Mouse (Mus musculus): ENCODE data around the gene Lfng. TPM values are rescaled to one million over a fixed set of nuclear protein-coding genes. Genes with fewer than 3 reads are reported as not detected.
A peak's percentile ranks its signal among the peaks of the same experiment; 100 is the strongest.

Gene Lfng
- polyA plus RNA-seq, 1 experiment: 4.1 TPM

DNA sequence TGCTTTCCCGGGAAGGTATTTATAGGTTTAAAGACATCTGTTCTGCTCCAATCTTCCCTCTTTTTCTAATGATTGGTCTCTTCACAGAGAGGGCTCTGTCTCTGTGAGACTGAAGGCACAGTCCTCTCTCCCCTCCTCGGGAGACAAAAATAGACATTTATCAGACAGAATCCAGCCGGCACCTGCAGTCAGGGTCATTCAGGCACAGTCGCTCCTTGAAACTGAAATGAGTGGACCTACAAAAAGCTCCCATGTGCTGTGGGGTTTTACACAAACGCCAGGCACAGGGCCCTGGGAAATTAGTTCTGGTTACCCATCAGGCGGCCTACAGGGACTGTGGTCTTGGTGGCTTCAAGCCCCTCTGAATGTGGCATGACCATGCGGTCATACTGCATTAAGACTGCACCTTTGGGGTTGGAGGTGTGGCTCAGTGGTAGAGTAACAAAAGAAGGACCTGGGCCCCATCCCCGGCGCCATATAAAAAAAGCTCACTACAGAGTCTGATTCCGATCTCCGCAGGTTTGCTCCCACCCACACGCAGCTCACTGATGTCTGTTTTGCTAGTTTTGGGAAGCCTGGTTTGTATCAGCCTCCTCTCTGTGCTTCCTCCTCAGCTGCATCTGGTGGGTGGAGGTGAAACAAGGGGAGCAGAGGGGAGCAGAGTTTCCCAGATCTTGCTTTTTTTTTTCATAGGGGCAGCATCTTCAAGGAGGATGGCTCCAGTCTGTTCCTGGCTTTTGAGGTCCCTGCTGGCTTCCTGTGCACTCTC, 54.9 kb downstream of the Lfng start:
- H3K9ac ChIP-seq (ENCODE audit: low read depth, poor library complexity, severe bottlenecking): no peak overlapping the region
- no peaks in the 10 kb centered on the region for H3K4me1 ChIP-seq (ENCODE audit: control insufficient read depth, insufficient read depth, low read length)
- H3K36me3 ChIP-seq (ENCODE audit: control insufficient read depth, insufficient read depth, low read length, poor library complexity, severe bottlenecking): no peaks in the 10 kb centered on the region
- H3K4me3 ChIP-seq (ENCODE audit: low read depth, low read length): 0 out of 2 replicates have a peak overlapping the region, but pooled peaks have one; percentile 0
- H3K9me3 ChIP-seq (replicated peaks; ENCODE audit: control insufficient read depth, insufficient read depth, low read length, poor library complexity, severe bottlenecking): no peaks in the 10 kb centered on the region
- H3K27ac ChIP-seq (ENCODE audit: insufficient read depth, low read length): no peak overlapping the region
- TF ChIP-seq CTCF (IDR thresholded peaks at IDR 0.05; ENCODE audit: low read depth, low read length): no peak
- no peak for TF ChIP-seq EP300 (IDR thresholded peaks at IDR 0.05; ENCODE audit: insufficient read depth, low read depth, low read length)
- no peak for TF ChIP-seq POLR2A (IDR thresholded peaks at IDR 0.05; ENCODE audit: insufficient read depth, low read length)
- no peaks in the 10 kb centered on the region for H3K27me3 ChIP-seq (ENCODE audit: control insufficient read depth, insufficient read depth, low read length, poor library complexity, severe bottlenecking)

DNA sequence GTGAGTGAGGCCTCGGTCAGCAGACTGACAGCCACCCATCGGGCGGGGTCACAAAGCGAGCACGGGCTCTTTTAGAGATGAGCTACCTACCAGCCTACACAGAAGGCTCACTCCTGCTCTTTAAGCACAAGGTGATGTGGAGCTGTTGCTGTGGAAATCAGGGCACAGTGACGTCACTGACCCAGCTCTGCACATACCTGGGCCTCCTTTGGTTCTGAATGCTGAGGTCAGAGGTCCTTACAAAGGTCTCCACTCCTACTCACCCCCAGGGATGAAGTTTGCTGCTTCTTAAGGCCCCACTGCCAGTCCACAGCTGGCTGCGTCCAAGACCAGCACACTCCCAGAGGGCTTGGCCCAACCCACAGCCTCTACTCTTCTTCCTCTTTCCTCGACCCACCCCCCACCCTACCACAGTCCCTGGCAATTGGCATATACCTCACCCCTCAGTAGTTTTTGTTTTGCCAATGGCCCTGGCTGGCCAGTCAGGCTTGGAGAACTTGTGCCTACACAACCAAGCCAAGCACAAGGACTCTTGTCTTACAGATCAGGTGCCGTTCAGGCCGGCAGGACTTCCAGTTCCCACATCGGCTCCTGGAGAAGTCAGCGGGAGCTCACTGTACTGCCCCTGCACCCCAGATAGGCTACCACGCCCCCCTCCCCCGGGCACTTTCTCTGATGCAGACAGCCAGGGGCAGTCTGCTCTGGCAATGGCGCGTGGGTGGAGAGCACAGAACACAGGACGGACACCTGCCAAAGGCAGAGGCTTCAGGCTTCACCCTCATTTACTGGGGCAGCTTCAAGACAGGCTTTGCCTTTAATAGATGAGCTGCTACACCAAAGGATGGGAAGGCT, 55.8 kb downstream of the Lfng start:
- Histone ChIP-seq H3K27me3 (ENCODE audit: control insufficient read depth, insufficient read depth, low read length, poor library complexity, severe bottlenecking) (no peaks in the 10 kb centered on the region), H3K4me1 (ENCODE audit: control insufficient read depth, insufficient read depth, low read length) (no peaks in the 10 kb centered on the region), H3K9ac (ENCODE audit: low read depth, poor library complexity, severe bottlenecking) (no peak overlapping the region), H3K4me3 (ENCODE audit: low read depth, low read length) (0 out of 2 replicates have a peak overlapping the region, but pooled peaks have one; percentile 0), H3K36me3 (ENCODE audit: control insufficient read depth, insufficient read depth, low read length, poor library complexity, severe bottlenecking) (no peaks in the 10 kb centered on the region), H3K9me3 (replicated peaks; ENCODE audit: control insufficient read depth, insufficient read depth, low read length, poor library complexity, severe bottlenecking) (no peaks in the 10 kb centered on the region), H3K27ac (ENCODE audit: insufficient read depth, low read length) (no peak overlapping the region)
- TF ChIP-seq CTCF (IDR thresholded peaks at IDR 0.05; ENCODE audit: low read depth, low read length): no peak
- no peak for TF ChIP-seq EP300 (IDR thresholded peaks at IDR 0.05; ENCODE audit: insufficient read depth, low read depth, low read length)
- TF ChIP-seq POLR2A (IDR thresholded peaks at IDR 0.05; ENCODE audit: insufficient read depth, low read length): no peak

DNA sequence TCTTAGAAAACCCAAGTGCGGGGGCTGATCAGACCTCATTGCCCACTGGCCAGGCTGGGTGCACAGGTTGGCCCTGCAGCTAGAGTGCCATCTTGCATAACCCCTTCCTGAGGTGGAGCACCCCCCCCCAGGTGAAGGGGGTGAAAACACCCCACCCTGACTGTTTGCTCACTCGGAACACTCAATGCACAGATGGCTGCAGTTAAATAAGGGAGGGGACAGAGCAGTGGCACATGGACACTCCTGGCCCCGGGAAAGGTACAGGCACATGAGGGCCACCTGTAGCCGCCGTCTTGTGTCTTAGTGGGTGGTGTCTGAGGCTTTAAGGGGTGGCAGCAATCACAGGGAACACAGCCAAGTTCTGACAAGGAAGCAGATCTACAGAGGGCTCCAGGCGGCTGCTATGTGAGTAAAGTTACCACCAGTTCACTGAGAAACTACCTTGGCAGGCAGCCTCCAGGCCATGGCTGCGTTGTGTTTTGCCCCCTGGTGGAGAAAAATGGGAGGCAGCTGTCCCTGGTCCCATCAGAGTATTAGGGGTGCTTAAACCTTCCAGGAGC, 56.6 kb downstream of the Lfng start:
- Histone ChIP-seq H3K4me1 (ENCODE audit: control insufficient read depth, insufficient read depth, low read length) (no peaks in the 10 kb centered on the region), H3K36me3 (ENCODE audit: control insufficient read depth, insufficient read depth, low read length, poor library complexity, severe bottlenecking) (no peaks in the 10 kb centered on the region), H3K27me3 (ENCODE audit: control insufficient read depth, insufficient read depth, low read length, poor library complexity, severe bottlenecking) (no peaks in the 10 kb centered on the region), H3K9ac (ENCODE audit: low read depth, poor library complexity, severe bottlenecking) (no peak overlapping the region), H3K27ac (ENCODE audit: insufficient read depth, low read length) (no peak overlapping the region), H3K4me3 (ENCODE audit: low read depth, low read length) (no peak overlapping the region), H3K9me3 (replicated peaks; ENCODE audit: control insufficient read depth, insufficient read depth, low read length, poor library complexity, severe bottlenecking) (peaks cover 2% of the 10 kb centered on the region; the same call in 1 of the 2 replicates)
- no peak for TF ChIP-seq POLR2A (IDR thresholded peaks at IDR 0.05; ENCODE audit: insufficient read depth, low read length)
- TF ChIP-seq EP300 (IDR thresholded peaks at IDR 0.05; ENCODE audit: insufficient read depth, low read depth, low read length): no peak
- TF ChIP-seq CTCF (IDR thresholded peaks at IDR 0.05; ENCODE audit: low read depth, low read length): peak; percentile 72

Other genes starting within 250 kb of the Lfng start
- 24.8 and 26.1 TPM in 2 replicates for gene Snx8, start 218.1 kb upstream of the Lfng start, polyA plus RNA-seq (2011; ENCODE audit: insufficient read depth, insufficient read length, low read depth, missing spikeins)
- 250 and 283 TPM in 2 replicates for gene Eif3b, start 188.0 kb upstream of the Lfng start, polyA plus RNA-seq (2011; ENCODE audit: insufficient read depth, insufficient read length, low read depth, missing spikeins)
- 0.19 and 0.30 TPM in 2 replicates for gene Gm4869, start 161.7 kb upstream of the Lfng start, polyA plus RNA-seq (2011; ENCODE audit: insufficient read depth, insufficient read length, low read depth, missing spikeins)
- gene Chst12, start 101.8 kb upstream of the Lfng start, polyA plus RNA-seq (2011; ENCODE audit: insufficient read depth, insufficient read length, low read depth, missing spikeins): 14.6 and 18.5 TPM in 2 replicates
- not detected in 2 replicates for gene Grifin, start 42.2 kb upstream of the Lfng start, polyA plus RNA-seq (2011; ENCODE audit: insufficient read depth, insufficient read length, low read depth, missing spikeins)
- gene Ttyh3, start 41.7 kb downstream of the Lfng start, polyA plus RNA-seq (2011; ENCODE audit: insufficient read depth, insufficient read length, low read depth, missing spikeins): 19.1 and 21.4 TPM in 2 replicates
- gene Iqce, start 95.1 kb downstream of the Lfng start, polyA plus RNA-seq (2011; ENCODE audit: insufficient read depth, insufficient read length, low read depth, missing spikeins): 11.0 and 16.9 TPM in 2 replicates
- gene Brat1, start 97.7 kb downstream of the Lfng start, polyA plus RNA-seq (2011; ENCODE audit: insufficient read depth, insufficient read length, low read depth, missing spikeins): 9.3 and 9.6 TPM in 2 replicates
- gene Amz1, start 116.8 kb downstream of the Lfng start, polyA plus RNA-seq (2011; ENCODE audit: insufficient read depth, insufficient read length, low read depth, missing spikeins): 0.60 and 0.64 TPM in 2 replicates
- 29.9 and 34.1 TPM in 2 replicates for gene Gna12, start 223.1 kb downstream of the Lfng start, polyA plus RNA-seq (2011; ENCODE audit: insufficient read depth, insufficient read length, low read depth, missing spikeins)

All from ES-Bruce4 (cell line).